Mouse (Mus musculus): ENCODE data around the gene Ikbkg. TPM values are rescaled to one million over a fixed set of nuclear protein-coding genes. Genes with fewer than 3 reads are reported as not detected.

The Ikbkg gene
- 10 to 100 TPM in 1 of 2 experiments, 1 to 10 TPM in 1; 7.0 to 15.8 TPM for polyA plus RNA-seq (2012; fragmentation: generic; extraction: Trizol)

GRCm38 (mm10) chrX:74392535-74393443, at the start of gene Ikbkg, which contains the start of gene Fam3a:
Ikbkg (plus strand) TSS chrX:74393290.
Fam3a (minus strand) TSS chrX:74393272.

GRCm38 (mm10) chrX:74353467-74353770, 39.7 kb upstream of the Ikbkg start, which contains the start of gene Lage3:
Lage3 (minus strand) TSS chrX:74353618.

GRCm38 (mm10) chrX:74372888-74373549, 20.1 kb upstream of the Ikbkg start, which contains the start of the genes Ubl4a and Slc10a3:
Ubl4a (minus strand) TSS chrX:74373218.
Slc10a3 (minus strand) TSS chrX:74373349.

GRCm38 (mm10) chrX:74428826-74429276, 35.8 kb downstream of the Ikbkg start, which contains the start of gene G6pdx:
G6pdx (minus strand) TSS chrX:74429194.

GRCm38 (mm10) chrX:74481349-74481885, 88.3 kb downstream of the Ikbkg start, which contains the start of gene Gm6880:
Gm6880 (minus strand) TSS chrX:74481399.

Other genes starting within 250 kb of the Ikbkg start
- not detected for gene Tex28, start 225.5 kb upstream of the Ikbkg start, polyA plus RNA-seq (2012; fragmentation: generic; extraction: Trizol)
- not detected for gene Tktl1, start 216.0 kb upstream of the Ikbkg start, polyA plus RNA-seq (2012; fragmentation: generic; extraction: Trizol)
- gene Flna, start 143.5 kb upstream of the Ikbkg start, polyA plus RNA-seq (2012; fragmentation: generic; extraction: Trizol): 100 to 1,000 TPM; 461 to 590 TPM
- 100 to 1,000 TPM; 110 to 114 TPM for gene Emd, start 138.6 kb upstream of the Ikbkg start, polyA plus RNA-seq (2012; fragmentation: generic; extraction: Trizol)
- 1,000 to 10,000 TPM; 3,936 to 5,898 TPM for gene Rpl10, start 122.5 kb upstream of the Ikbkg start, polyA plus RNA-seq (2012; fragmentation: generic; extraction: Trizol)
- gene Taz, start 111.4 kb upstream of the Ikbkg start, polyA plus RNA-seq (2012; fragmentation: generic; extraction: Trizol): 10 to 100 TPM; 10.8 to 46.7 TPM
- 10 to 100 TPM in 1 of 2 experiments, 1 to 10 TPM in 1; 5.6 to 17.8 TPM for gene Dnase1l1, start 111.0 kb upstream of the Ikbkg start, polyA plus RNA-seq (2012; fragmentation: generic; extraction: Trizol)
- 100 to 1,000 TPM in 1 of 2 experiments, 10 to 100 TPM in 1; 68.8 to 159 TPM for gene Atp6ap1, start 96.2 kb upstream of the Ikbkg start, polyA plus RNA-seq (2012; fragmentation: generic; extraction: Trizol)
- gene Gdi1, start 88.3 kb upstream of the Ikbkg start, polyA plus RNA-seq (2012; fragmentation: generic; extraction: Trizol): 100 to 1,000 TPM in 1 of 2 experiments, 10 to 100 TPM in 1; 15.1 to 104 TPM
- gene Fam50a, start 80.3 kb upstream of the Ikbkg start, polyA plus RNA-seq (2012; fragmentation: generic; extraction: Trizol): 10 to 100 TPM; 36.1 to 51.7 TPM
- 10 to 100 TPM in 1 of 2 experiments, 1 to 10 TPM in 1; 2.9 to 29.9 TPM for gene Plxna3, start 64.2 kb upstream of the Ikbkg start, polyA plus RNA-seq (2012; fragmentation: generic; extraction: Trizol)
- gene Lage3, start 39.7 kb upstream of the Ikbkg start, polyA plus RNA-seq (2012; fragmentation: generic; extraction: Trizol): 100 to 1,000 TPM in 1 of 2 experiments, 10 to 100 TPM in 1; 80.4 to 114 TPM
- 100 to 1,000 TPM in 1 of 2 experiments, 10 to 100 TPM in 1; 43.7 to 146 TPM for gene Ubl4a, start 20.1 kb upstream of the Ikbkg start, polyA plus RNA-seq (2012; fragmentation: generic; extraction: Trizol)
- gene Slc10a3, start 19.9 kb upstream of the Ikbkg start, polyA plus RNA-seq (2012; fragmentation: generic; extraction: Trizol): 10 to 100 TPM; 16.1 to 17.9 TPM
- gene Fam3a, start within 50 bp of the Ikbkg start, polyA plus RNA-seq (2012; fragmentation: generic; extraction: Trizol): 10 to 100 TPM; 12.8 to 47.3 TPM
- gene G6pdx, start 35.9 kb downstream of the Ikbkg start, polyA plus RNA-seq (2012; fragmentation: generic; extraction: Trizol): 100 to 1,000 TPM in 1 of 2 experiments, 10 to 100 TPM in 1; 71.9 to 103 TPM
- gene Gm6880, start 88.1 kb downstream of the Ikbkg start, polyA plus RNA-seq (2012; fragmentation: generic; extraction: Trizol): not detected
- gene Olfr1326-ps1, start 181.6 kb downstream of the Ikbkg start, polyA plus RNA-seq (2012; fragmentation: generic; extraction: Trizol): not detected
- gene Olfr1325, start 199.4 kb downstream of the Ikbkg start, polyA plus RNA-seq (2012; fragmentation: generic; extraction: Trizol): not detected